Mouse (Mus musculus) E14TG2a.4 (cell line): ENCODE data around the gene Hoxd9.

ENCODE experiments used
- CTCF ChIP-seq: conservative IDR thresholded peaks from 2 replicates; pipeline ENCODE4 v1.5.1; 2014; ENCODE audit warnings: low read length
- NANOG ChIP-seq: IDR thresholded peaks from 2 replicates; pipeline ENCODE4 v1.6.1; 2014; ENCODE audit warnings: borderline replicate concordance, low read length, mixed read lengths
- POU5F1 ChIP-seq: IDR thresholded peaks from 2 replicates; pipeline ENCODE4 v1.6.1; 2014; ENCODE audit warnings: low read length, borderline replicate concordance

GRCm38 (mm10) chr2:74669650-74670235, 27.8 kb upstream of the Hoxd9 start:
- TF ChIP-seq CTCF, result no peak
- no peak for TF ChIP-seq NANOG
- TF ChIP-seq POU5F1, result no peak
